Mouse (Mus musculus) lung, embryonic 15.5 days (tissue): Measurements from ENCODE around the gene Klrb1c. TPM values are rescaled to one million over a fixed set of nuclear protein-coding genes. Genes with fewer than 3 reads are reported as not detected.

Experiments used
- ATAC-seq: fragments of 200-750 bp; cut with Nextera tagmentation; 2 replicates; pipeline ENCODE4 v1.8.0; 2017; ENCODE audit warnings: moderate number of reproducible peaks, borderline replicate concordance; ENCODE audit not compliant: low FRiP score, low TSS enrichment; ENCODE audit errors: extremely low read depth
- H3K27ac ChIP-seq: fragments of 300-500 bp; sonication (generic); 2 replicates; pipeline ENCODE4 v1.5.1; 2015; ENCODE audit warnings: moderate library complexity, mild to moderate bottlenecking, inconsistent platforms
- H3K27me3 ChIP-seq: fragments of 300-500 bp; sonication (generic); 2 replicates; pipeline ENCODE4 v1.6.1; 2015; ENCODE audit warnings: inconsistent platforms
- H3K36me3 ChIP-seq: fragments of 300-500 bp; sonication (generic); 2 replicates; pipeline ENCODE4 v1.6.1; 2015; ENCODE audit warnings: inconsistent platforms
- H3K4me1 ChIP-seq: fragments of 300-500 bp; sonication (generic); 2 replicates; pipeline ENCODE4 v1.6.1; 2015; ENCODE audit warnings: inconsistent platforms
- H3K4me2 ChIP-seq: fragments of 300-500 bp; sonication (generic); 2 replicates; pipeline ENCODE4 v1.6.1; 2015; ENCODE audit warnings: inconsistent platforms, mild to moderate bottlenecking, moderate library complexity
- H3K4me3 ChIP-seq: fragments of 300-500 bp; sonication (generic); 2 replicates; pipeline ENCODE4 v1.5.1; 2015; ENCODE audit warnings: mild to moderate bottlenecking, inconsistent platforms
- H3K9ac ChIP-seq: fragments of 300-500 bp; sonication (generic); 2 replicates; pipeline ENCODE4 v1.6.1; 2015; ENCODE audit warnings: inconsistent platforms
- H3K9me3 ChIP-seq: fragments of 300-500 bp; sonication (generic); 2 replicates; pipeline ENCODE4 v1.6.1; 2016; ENCODE audit warnings: inconsistent platforms
- WGBS: fragments of 180-500 bp; shearing (Covaris S2); methylation state at CpG from one replicate; pipeline ENCODE4 v1.1.7; 2015; 5-methylcytosine and 5-hydroxymethylcytosine counted together
- polyA plus RNA-seq: library from polyadenylated mRNA; unstranded; fragments of >200 nt; fragmentation: Nextera tagmentation; extraction: Ambion mirVana; gene quantifications from 2 replicates; pipeline ENCODE4 v1.2.1, GENCODE M21; 2015

The Klrb1c gene
- polyA plus RNA-seq, 1 experiment from 2014 or later = 0.16 TPM

DNA sequence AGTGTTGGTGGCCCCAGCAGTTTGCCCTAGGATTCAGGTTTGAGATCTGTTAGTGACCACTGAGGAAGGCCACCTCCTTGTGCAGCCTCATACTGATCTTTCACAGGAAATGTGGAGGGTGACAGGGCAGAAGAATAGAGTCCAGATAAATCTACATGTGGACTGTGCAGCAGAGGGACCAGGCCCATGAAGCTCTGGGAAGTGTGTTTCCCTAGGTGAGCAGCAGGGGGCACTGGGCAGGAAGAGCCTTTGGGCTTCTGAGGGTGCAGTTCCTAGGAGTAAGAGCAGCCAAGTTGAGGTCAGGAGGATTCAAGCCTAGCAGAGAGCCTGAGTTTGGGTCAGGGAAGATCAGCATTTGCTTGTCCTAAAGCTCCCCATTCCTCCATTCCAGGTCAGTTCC lies 52.9 kb downstream of the Klrb1c start:
- H3K4me2 ChIP-seq = no peak overlapping the region
- no peaks in the 10 kb centered on the region for H3K4me1 ChIP-seq
- H3K4me3 ChIP-seq = no peak overlapping the region
- H3K27ac ChIP-seq = no peak overlapping the region
- no peaks in the 10 kb centered on the region for H3K36me3 ChIP-seq
- no peak overlapping the region for H3K9ac ChIP-seq
- H3K27me3 ChIP-seq = no peaks in the 10 kb centered on the region
- H3K9me3 ChIP-seq = no peaks in the 10 kb centered on the region
- ATAC-seq = no peak

GRCm38 (mm10) chr6:128734896-128735295 lies 54.1 kb downstream of the Klrb1c start:
- Histone ChIP-seq H3K9ac (no peak overlapping the region), H3K4me1 (no peaks in the 10 kb centered on the region), H3K4me2 (no peak overlapping the region), H3K4me3 (no peak overlapping the region), H3K27ac (no peak overlapping the region), H3K27me3 (no peaks in the 10 kb centered on the region), H3K36me3 (no peaks in the 10 kb centered on the region), H3K9me3 (no peaks in the 10 kb centered on the region)
- ATAC-seq = no peak

DNA sequence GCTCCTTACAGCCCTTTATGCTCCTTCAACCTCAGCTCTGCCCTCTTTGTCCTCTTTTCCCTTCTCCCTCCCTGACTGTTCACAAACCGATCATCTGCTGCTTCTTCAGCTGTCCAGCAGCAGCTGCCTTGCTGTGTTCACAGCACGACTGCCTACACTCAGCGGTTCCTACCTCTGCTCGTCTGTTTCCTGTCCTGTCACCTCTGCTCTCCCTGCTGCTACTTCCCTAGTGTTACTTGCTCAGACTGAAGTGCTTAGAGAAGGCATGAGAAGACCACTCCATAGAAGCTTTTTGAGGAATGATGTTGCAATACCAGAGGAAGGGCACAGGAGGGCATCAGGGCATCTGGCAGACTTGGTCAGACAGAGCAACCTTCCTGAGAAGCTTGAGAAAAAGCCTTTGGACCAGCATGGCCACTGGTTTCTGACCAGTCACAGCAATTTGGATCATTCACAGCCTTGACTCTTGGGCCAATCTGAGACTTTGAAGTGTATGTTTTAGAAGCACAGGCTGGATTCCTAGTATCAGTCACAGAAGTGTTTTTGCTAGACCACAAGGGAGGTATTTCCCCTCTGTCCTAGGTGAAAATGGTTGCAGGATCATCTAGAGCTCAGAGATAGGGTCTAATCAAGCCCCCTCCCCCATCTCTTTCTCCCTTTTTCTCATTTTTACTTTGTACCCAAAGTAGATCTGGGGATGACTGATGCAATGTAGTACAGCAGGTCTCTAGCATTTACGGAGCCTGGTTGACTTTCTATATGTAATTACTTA lies 54.9 kb downstream of the Klrb1c start:
- no peak for ATAC-seq
- no peak overlapping the region for H3K4me3 ChIP-seq
- no peak overlapping the region for H3K9ac ChIP-seq
- H3K27me3 ChIP-seq = no peaks in the 10 kb centered on the region
- 43% methylated on average over 5 of the region's 5 CpGs for WGBS
- H3K27ac ChIP-seq = no peak overlapping the region
- no peak overlapping the region for H3K4me2 ChIP-seq
- H3K9me3 ChIP-seq = no peaks in the 10 kb centered on the region
- no peaks in the 10 kb centered on the region for H3K4me1 ChIP-seq
- H3K36me3 ChIP-seq = no peaks in the 10 kb centered on the region

DNA sequence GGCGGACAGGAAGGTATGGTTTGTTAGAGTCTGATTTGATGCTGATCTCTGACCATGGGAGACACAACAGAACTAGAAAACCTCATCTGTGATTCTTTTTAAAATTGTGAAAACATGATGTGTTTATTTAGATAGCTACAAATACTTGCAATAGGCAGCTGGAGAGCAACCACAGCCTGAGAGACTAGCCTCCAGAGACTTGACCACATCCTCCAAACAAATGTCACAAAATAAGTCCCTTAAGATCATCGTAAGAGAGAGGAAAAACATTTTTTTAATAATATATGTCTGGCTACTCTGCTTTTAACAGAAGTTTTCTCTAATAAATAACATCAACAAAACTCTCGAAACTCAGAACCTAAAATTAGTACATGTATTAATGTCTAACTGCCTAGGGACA lies 57.0 kb downstream of the Klrb1c start:
- WGBS = 78% methylated on average over 3 of the region's 3 CpGs
- H3K36me3 ChIP-seq = no peaks in the 10 kb centered on the region
- H3K9ac ChIP-seq = no peak overlapping the region
- no peak overlapping the region for H3K27ac ChIP-seq
- no peaks in the 10 kb centered on the region for H3K4me1 ChIP-seq
- no peak overlapping the region for H3K4me3 ChIP-seq
- no peaks in the 10 kb centered on the region for H3K27me3 ChIP-seq
- H3K4me2 ChIP-seq = no peak overlapping the region
- H3K9me3 ChIP-seq = no peaks in the 10 kb centered on the region
- ATAC-seq = no peak

Other genes with a start within 250 kb of the Klrb1c start
- gene A2ml1, start 207.6 kb downstream of the Klrb1c start, polyA plus RNA-seq = 2.4 and 2.8 TPM in 2 replicates
- not detected in 2 replicates for gene Klrb1a, start 165.7 kb downstream of the Klrb1c start, polyA plus RNA-seq
- gene Clec2h, start 126.8 kb downstream of the Klrb1c start, polyA plus RNA-seq = not detected in 2 replicates
- gene Klrb1, start 66.2 kb downstream of the Klrb1c start, polyA plus RNA-seq = not detected in 2 replicates
- not detected in 2 replicates for gene Gm44511, start 37.1 kb upstream of the Klrb1c start, polyA plus RNA-seq
- 0.16 and 0.18 TPM in 2 replicates for gene Klrb1b, start 37.1 kb upstream of the Klrb1c start, polyA plus RNA-seq
- 0.24 and 0.32 TPM in 2 replicates for gene Clec2i, start 98.4 kb upstream of the Klrb1c start, polyA plus RNA-seq
- 0.83 and 1.4 TPM in 2 replicates for gene BC035044, start 101.9 kb upstream of the Klrb1c start, polyA plus RNA-seq
- gene Clec2g, start 145.2 kb upstream of the Klrb1c start, polyA plus RNA-seq = 0.16 TPM in 1 of 2 replicates, not detected in the other